Mouse (Mus musculus) midbrain, embryonic 10.5 days (tissue): ENCODE measurements around the gene Akap11. TPM values are rescaled to one million over a fixed set of nuclear protein-coding genes. Genes with fewer than 3 reads are reported as not detected.

Experiments
- DNase-seq: peaks from one replicate; pipeline ENCODE4 v3.0.0-alpha.2; 2017; ENCODE audit warnings: low spot score
- H3K27ac ChIP-seq: fragments of 300-500 bp; sonication (generic); replicated peaks from 2 replicates; pipeline ENCODE4 v1.5.1; 2016; ENCODE audit warnings: mild to moderate bottlenecking
- H3K27me3 ChIP-seq: fragments of 300-500 bp; sonication (generic); 2 replicates; pipeline ENCODE4 v1.6.1; 2016; ENCODE audit warnings: low read depth, mild to moderate bottlenecking; ENCODE audit not compliant: poor library complexity, severe bottlenecking
- H3K36me3 ChIP-seq: fragments of 300-500 bp; sonication (generic); 2 replicates; pipeline ENCODE4 v1.6.1; 2016; ENCODE audit warnings: mild to moderate bottlenecking, moderate library complexity
- H3K4me1 ChIP-seq: fragments of 300-500 bp; sonication (generic); 2 replicates; pipeline ENCODE4 v1.6.1; 2016
- H3K4me3 ChIP-seq: fragments of 300-500 bp; sonication (generic); 2 replicates; pipeline ENCODE4 v1.5.1; 2016; ENCODE audit warnings: mild to moderate bottlenecking, moderate library complexity
- H3K9me3 ChIP-seq: fragments of 300-500 bp; sonication (generic); replicated peaks from 2 replicates; pipeline ENCODE4 v1.6.1; 2016; ENCODE audit warnings: mild to moderate bottlenecking
- WGBS: fragments of 180-500 bp; shearing (Covaris S2); methylation state at CpG from one replicate; pipeline ENCODE4 v1.1.7; 2016; 5-methylcytosine and 5-hydroxymethylcytosine counted together
- polyA plus RNA-seq: library from polyadenylated mRNA; unstranded; fragments of >200 nt; fragmentation: Nextera tagmentation; extraction: Ambion mirVana; gene quantifications from 2 replicates; pipeline ENCODE4 v1.2.1, GENCODE M21; 2016

Gene Akap11
- polyA plus RNA-seq, 1 experiment from 2014 or later = 15.6 TPM

GRCm38 (mm10) chr14:78541319-78541718 lies 4.7 kb upstream of the Akap11 start:
- WGBS = 88% methylated on average over 3 of the region's 3 CpGs
- no peak overlapping the region for H3K4me3 ChIP-seq
- no peak overlapping the region for H3K27ac ChIP-seq
- peaks cover 19% of the 10 kb centered on the region for H3K4me1 ChIP-seq
- H3K36me3 ChIP-seq = no peaks in the 10 kb centered on the region
- DNase-seq = no peak
- H3K9me3 ChIP-seq = no peaks in the 10 kb centered on the region
- H3K27me3 ChIP-seq = no peaks in the 10 kb centered on the region

DNA sequence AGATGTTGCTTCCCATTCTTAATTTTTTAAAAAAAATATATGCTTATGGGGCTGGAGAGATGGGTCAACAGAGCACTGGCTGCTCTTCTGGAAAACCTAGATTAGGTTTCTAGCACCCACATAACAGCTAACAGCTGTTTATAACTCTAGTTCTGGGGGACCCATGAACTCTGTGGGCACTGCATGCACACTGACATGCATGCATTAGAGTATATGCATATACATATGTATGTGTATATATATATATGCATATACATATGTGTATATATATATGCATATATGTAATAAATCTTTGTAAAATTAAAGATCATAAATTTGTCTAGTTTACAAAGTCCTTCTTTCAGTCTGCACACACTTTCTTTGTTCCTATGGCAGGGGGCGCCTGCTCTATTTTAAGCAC lies 3.2 kb upstream of the Akap11 start:
- H3K4me3 ChIP-seq = no peak overlapping the region
- peaks cover 27% of the 10 kb centered on the region for H3K4me1 ChIP-seq
- no peaks in the 10 kb centered on the region for H3K36me3 ChIP-seq
- H3K9me3 ChIP-seq = no peaks in the 10 kb centered on the region
- no peak for DNase-seq
- H3K27ac ChIP-seq = no peak overlapping the region
- WGBS = 88% methylated on average over 1 of the region's 1 CpGs
- H3K27me3 ChIP-seq = no peaks in the 10 kb centered on the region

- no peak overlapping the region for H3K27ac ChIP-seq
- H3K9me3 ChIP-seq = no peaks in the 10 kb centered on the region
- 54% methylated on average over 5 of the region's 5 CpGs for WGBS
- peak; percentile 23 for DNase-seq
- no peak overlapping the region for H3K4me3 ChIP-seq
- peaks cover 31% of the 10 kb centered on the region for H3K4me1 ChIP-seq
- no peaks in the 10 kb centered on the region for H3K36me3 ChIP-seq
- H3K27me3 ChIP-seq = no peaks in the 10 kb centered on the region
Observed at GRCm38 (mm10) chr14:78538572-78539320, 2.1 kb upstream of the Akap11 start.

- WGBS = 36% methylated on average over 6 of the region's 6 CpGs
- no peaks in the 10 kb centered on the region for H3K36me3 ChIP-seq
- peaks cover 33% of the 10 kb centered on the region for H3K4me1 ChIP-seq
- no peaks in the 10 kb centered on the region for H3K9me3 ChIP-seq
- H3K27me3 ChIP-seq = no peaks in the 10 kb centered on the region
- H3K4me3 ChIP-seq = peak overlapping the region; percentile 87
- DNase-seq = peak; percentile 27
- peak overlapping the region; percentile 97 for H3K27ac ChIP-seq
Observed at GRCm38 (mm10) chr14:78537551-78537950, 943 bp upstream of the Akap11 start.

GRCm38 (mm10) chr14:78535366-78535765 lies 1.2 kb downstream of the Akap11 start:
- Histone ChIP-seq H3K36me3 (no peaks in the 10 kb centered on the region), H3K4me3 (peak overlapping the region; percentile 87), H3K27me3 (no peaks in the 10 kb centered on the region), H3K9me3 (no peaks in the 10 kb centered on the region), H3K27ac (peak overlapping the region; percentile 97), H3K4me1 (peaks cover 36% of the 10 kb centered on the region)
- WGBS = 37% methylated on average over 2 of the region's 2 CpGs
- no peak for DNase-seq

DNA sequence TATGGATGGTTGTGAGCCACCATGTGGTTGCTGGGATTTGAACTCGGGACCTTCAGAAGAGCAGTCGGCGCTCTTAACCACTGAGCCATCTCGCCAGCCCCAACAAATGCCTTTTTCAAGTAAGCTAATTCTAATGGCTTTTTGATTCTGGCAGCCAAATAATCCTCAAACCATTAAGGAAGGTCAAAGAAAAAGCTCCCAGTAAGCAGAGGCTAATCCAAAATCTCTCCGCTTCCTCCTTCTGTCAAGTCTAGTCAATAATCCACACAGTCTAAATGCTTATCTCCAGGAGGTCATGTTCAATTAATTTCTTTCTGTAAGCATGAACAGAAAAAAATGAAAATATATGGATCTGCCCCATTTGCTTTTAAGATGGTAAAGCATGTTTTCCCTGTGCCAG lies 2.0 kb downstream of the Akap11 start:
- peaks cover 36% of the 10 kb centered on the region for H3K4me1 ChIP-seq
- no peak overlapping the region for H3K27ac ChIP-seq
- H3K9me3 ChIP-seq = no peaks in the 10 kb centered on the region
- no peaks in the 10 kb centered on the region for H3K36me3 ChIP-seq
- DNase-seq = no peak
- no peak overlapping the region for H3K4me3 ChIP-seq
- WGBS = 87% methylated on average over 5 of the region's 5 CpGs
- H3K27me3 ChIP-seq = no peaks in the 10 kb centered on the region

GRCm38 (mm10) chr14:78533701-78534100 lies 2.9 kb downstream of the Akap11 start:
- DNase-seq = no peak
- H3K36me3 ChIP-seq = no peaks in the 10 kb centered on the region
- no peaks in the 10 kb centered on the region for H3K27me3 ChIP-seq
- no peak overlapping the region for H3K4me3 ChIP-seq
- 92% methylated on average over 3 of the region's 3 CpGs for WGBS
- no peaks in the 10 kb centered on the region for H3K9me3 ChIP-seq
- no peak overlapping the region for H3K27ac ChIP-seq
- H3K4me1 ChIP-seq = peaks cover 35% of the 10 kb centered on the region

DNA sequence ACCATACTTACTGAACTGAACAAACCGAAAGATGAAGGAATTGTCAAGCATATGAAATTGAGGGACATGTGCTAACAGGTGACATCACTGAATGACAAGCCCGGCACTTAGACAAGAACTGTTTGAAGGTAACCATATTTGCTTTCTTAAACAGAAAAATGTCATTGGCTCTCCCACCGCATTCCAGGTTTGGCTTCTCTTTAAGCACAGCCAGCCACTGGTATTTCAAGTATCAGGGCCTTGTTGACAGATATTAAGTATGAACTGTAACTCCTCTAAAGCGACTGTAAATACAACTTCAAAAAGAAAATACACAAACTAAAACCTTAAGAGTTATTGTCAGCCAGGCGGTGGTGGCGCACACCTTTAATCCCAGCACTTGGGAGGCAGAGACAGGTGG lies 4.3 kb downstream of the Akap11 start:
- Histone ChIP-seq H3K4me3 (no peak overlapping the region), H3K36me3 (no peaks in the 10 kb centered on the region), H3K27me3 (no peaks in the 10 kb centered on the region), H3K4me1 (peaks cover 22% of the 10 kb centered on the region), H3K27ac (no peak overlapping the region), H3K9me3 (no peaks in the 10 kb centered on the region)
- DNase-seq = no peak
- WGBS = 96% methylated on average over 6 of the region's 6 CpGs

- no peaks in the 10 kb centered on the region for H3K36me3 ChIP-seq
- H3K27ac ChIP-seq = no peak overlapping the region
- peaks cover 16% of the 10 kb centered on the region for H3K4me1 ChIP-seq
- no peak for DNase-seq
- no peaks in the 10 kb centered on the region for H3K9me3 ChIP-seq
- H3K27me3 ChIP-seq = no peaks in the 10 kb centered on the region
- 85% methylated on average over 3 of the region's 3 CpGs for WGBS
- H3K4me3 ChIP-seq = no peak overlapping the region
Observed at GRCm38 (mm10) chr14:78530256-78530655, 6.4 kb downstream of the Akap11 start.

- no peaks in the 10 kb centered on the region for H3K9me3 ChIP-seq
- 85% methylated on average over 8 of the region's 8 CpGs for WGBS
- H3K27me3 ChIP-seq = no peaks in the 10 kb centered on the region
- H3K4me1 ChIP-seq = 0 out of 2 replicates have a peak, but pooled peaks cover 10% of the 10 kb centered on the region
- no peak overlapping the region for H3K4me3 ChIP-seq
- no peaks in the 10 kb centered on the region for H3K36me3 ChIP-seq
- DNase-seq = no peak
- H3K27ac ChIP-seq = no peak overlapping the region
Observed at GRCm38 (mm10) chr14:78528461-78529425, 7.9 kb downstream of the Akap11 start.

GRCm38 (mm10) chr14:78526907-78527306 lies 9.7 kb downstream of the Akap11 start:
- Histone ChIP-seq H3K4me3 (no peak overlapping the region), H3K36me3 (no peaks in the 10 kb centered on the region), H3K27ac (no peak overlapping the region), H3K4me1 (0 out of 2 replicates have a peak, but pooled peaks cover 8% of the 10 kb centered on the region), H3K27me3 (no peaks in the 10 kb centered on the region), H3K9me3 (no peaks in the 10 kb centered on the region)
- 84% methylated on average over 6 of the region's 6 CpGs for WGBS
- DNase-seq = no peak

DNA sequence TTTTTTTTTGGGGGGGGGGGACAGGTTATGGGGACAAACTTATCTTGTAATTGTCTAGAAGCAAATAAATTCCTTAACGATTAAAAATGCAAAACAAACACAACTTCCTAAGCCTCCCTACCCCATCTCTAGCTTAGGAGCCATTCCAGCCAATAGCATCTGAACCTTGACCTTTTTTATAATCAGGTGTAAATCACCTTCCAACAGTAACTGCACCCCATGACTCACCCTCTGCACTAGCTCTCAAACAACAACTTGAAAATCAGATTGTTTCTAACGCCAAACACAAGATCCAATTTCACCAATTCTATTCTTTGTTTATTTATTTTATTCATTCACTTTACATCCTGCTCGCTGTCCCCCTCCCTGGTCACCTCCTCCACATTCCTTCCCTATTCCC lies 10.1 kb downstream of the Akap11 start:
- no peak for DNase-seq
- Histone ChIP-seq H3K36me3 (peaks cover 4% of the 10 kb centered on the region; the same call in 1 of the 2 replicates), H3K4me3 (no peak overlapping the region), H3K27me3 (no peaks in the 10 kb centered on the region), H3K9me3 (no peaks in the 10 kb centered on the region), H3K4me1 (0 out of 2 replicates have a peak, but pooled peaks cover 6% of the 10 kb centered on the region), H3K27ac (no peak overlapping the region)
- 80% methylated on average over 3 of the region's 3 CpGs for WGBS
